Mouse (Mus musculus): ENCODE measurements around the gene Sertad4. TPM values are rescaled to one million over a fixed set of nuclear protein-coding genes. Genes with fewer than 3 reads are reported as not detected.
A peak's percentile ranks its signal among the peaks of the same experiment; 100 is the strongest.

The Sertad4 gene
- total RNA-seq, 1 experiment: 1.6 TPM

DNA sequence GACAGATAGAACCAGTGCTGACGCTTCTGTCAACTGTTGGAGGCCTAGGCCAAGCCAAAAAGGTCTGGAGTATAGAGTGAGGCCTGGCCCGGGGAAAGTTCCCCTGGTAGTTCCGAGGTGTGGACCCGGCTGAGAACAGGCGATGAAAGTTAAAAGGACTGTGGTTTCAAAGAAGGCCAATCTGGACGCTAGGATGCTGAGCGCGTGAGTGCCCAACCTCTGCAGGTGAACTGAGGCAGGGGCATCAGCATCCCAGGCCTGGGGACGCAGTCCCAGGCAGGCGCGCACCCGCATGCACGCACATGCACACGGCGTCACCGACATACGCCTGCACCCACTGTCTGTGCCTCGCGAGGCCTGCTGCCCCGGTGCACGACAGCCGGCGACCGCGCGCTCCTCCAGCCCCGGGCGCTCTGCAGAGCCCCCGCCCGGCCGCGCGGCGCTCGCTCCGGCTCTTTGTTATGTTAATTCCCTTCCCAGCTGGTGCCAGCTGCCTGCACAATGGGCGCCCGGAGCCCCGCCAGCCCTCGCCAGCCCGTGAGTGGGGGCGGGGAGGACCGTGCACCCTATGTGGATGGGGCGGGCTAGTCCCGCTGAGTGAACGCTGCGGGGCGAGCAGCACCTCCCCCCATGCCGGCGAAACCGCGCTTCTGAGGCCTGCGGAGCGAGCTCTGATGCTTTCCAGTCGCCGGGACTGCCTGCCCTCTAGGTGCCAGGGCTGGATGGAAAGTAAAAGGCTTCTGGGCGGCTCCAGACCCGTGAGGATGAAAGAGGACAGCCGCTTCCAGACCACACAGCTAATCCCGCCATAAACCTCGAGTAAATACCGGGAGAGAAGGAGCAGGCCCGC, 21.0 kb downstream of the Sertad4 start:
- Histone ChIP-seq H3K4me3 (ENCODE audit: insufficient read depth in 1 of 2, low read depth in 1 of 2, low read length in 2 of 2, poor library complexity in 1 of 2, severe bottlenecking in 1 of 2) (peak overlapping the region; percentile 25 to 53; a peak in 3 of 4 replicates), H3K9ac (ENCODE audit: insufficient read depth, low read depth, low read length, poor library complexity, severe bottlenecking) (peak overlapping the region; percentile 4; the same call in 1 of the 2 replicates), H3K4me1 (ENCODE audit: control insufficient read depth in 2 of 2, insufficient read depth in 2 of 2, low read length in 2 of 2, poor library complexity in 1 of 2) (peaks cover 9 to 10% of the 10 kb centered on the region in 2 experiments; a peak in 3 of 4 replicates), H3K27ac (ENCODE audit: insufficient read depth, low read depth, low read length, poor library complexity, severe bottlenecking) (no peak overlapping the region), H3K9me3 (ENCODE audit: control insufficient read depth, insufficient read depth, low read depth, low read length) (no peaks in the 10 kb centered on the region), H3K36me3 (ENCODE audit: control insufficient read depth, insufficient read depth, low read length, poor library complexity, severe bottlenecking) (no peaks in the 10 kb centered on the region)
- peak; percentile 45; the same call in 1 of the 2 replicates for TF ChIP-seq CHD2 (IDR thresholded peaks at IDR 0.05; ENCODE audit: low read depth, low read length)
- no peak for TF ChIP-seq HCFC1 (IDR thresholded peaks at IDR 0.05; ENCODE audit: borderline replicate concordance, insufficient read depth, low read length)
- in situ Hi-C loops (cut with MboI; ENCODE audit: low sequenced_read_pairs in 2 of 2, unreplicated experiment in 2 of 2): no loop called here
- DNase-seq (ENCODE audit: low read depth, low spot score): no peak

DNA sequence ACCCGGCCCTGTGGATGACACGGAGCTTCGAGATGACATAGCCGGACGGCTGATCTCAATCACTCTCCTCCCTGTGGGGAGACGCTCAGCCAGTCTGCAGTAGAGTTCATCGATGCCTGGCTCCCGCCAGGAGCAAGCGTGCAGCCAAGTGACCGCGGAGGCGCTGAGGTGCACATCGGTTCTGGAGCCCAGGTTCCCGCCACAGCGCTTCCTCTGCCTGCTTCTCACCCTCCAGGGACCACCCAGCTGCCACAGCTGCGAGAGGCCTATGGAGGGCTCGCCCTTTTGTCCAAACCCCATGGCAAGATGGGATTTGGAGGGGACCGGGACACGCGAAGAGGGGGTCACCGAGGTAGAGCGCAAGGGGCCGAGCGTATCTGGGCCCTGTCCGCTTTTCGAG, 22.0 kb downstream of the Sertad4 start:
- Histone ChIP-seq H3K9me3 (ENCODE audit: control insufficient read depth, insufficient read depth, low read depth, low read length) (no peaks in the 10 kb centered on the region), H3K4me1 (ENCODE audit: control insufficient read depth in 2 of 2, insufficient read depth in 2 of 2, low read length in 2 of 2, poor library complexity in 1 of 2) (peaks cover 10 to 13% of the 10 kb centered on the region in 2 experiments; a peak in 3 of 4 replicates), H3K4me3 (ENCODE audit: insufficient read depth in 1 of 2, low read depth in 1 of 2, low read length in 2 of 2, poor library complexity in 1 of 2, severe bottlenecking in 1 of 2) (peak overlapping the region in 1 of 2 experiments; percentile 20; a peak in 1 of 4 replicates), H3K27ac (ENCODE audit: insufficient read depth, low read depth, low read length, poor library complexity, severe bottlenecking) (no peak overlapping the region), H3K36me3 (ENCODE audit: control insufficient read depth, insufficient read depth, low read length, poor library complexity, severe bottlenecking) (no peaks in the 10 kb centered on the region), H3K9ac (ENCODE audit: insufficient read depth, low read depth, low read length, poor library complexity, severe bottlenecking) (no peak overlapping the region)
- in situ Hi-C loops (cut with MboI; ENCODE audit: low sequenced_read_pairs in 2 of 2, unreplicated experiment in 2 of 2): no loop called here
- DNase-seq (ENCODE audit: low read depth, low spot score): no peak
- no peak for TF ChIP-seq ZNF384 (IDR thresholded peaks at IDR 0.05; ENCODE audit: low read depth, low read length)
- no peak for TF ChIP-seq CHD2 (IDR thresholded peaks at IDR 0.05; ENCODE audit: low read depth, low read length)
- no peak for TF ChIP-seq HCFC1 (IDR thresholded peaks at IDR 0.05; ENCODE audit: borderline replicate concordance, insufficient read depth, low read length)
- TF ChIP-seq MAFK (IDR thresholded peaks at IDR 0.05; ENCODE audit: insufficient read depth, low read depth, low read length): no peak
- no peak for TF ChIP-seq ZC3H11A (IDR thresholded peaks at IDR 0.05; ENCODE audit: borderline replicate concordance, low read depth, low read length)

DNA sequence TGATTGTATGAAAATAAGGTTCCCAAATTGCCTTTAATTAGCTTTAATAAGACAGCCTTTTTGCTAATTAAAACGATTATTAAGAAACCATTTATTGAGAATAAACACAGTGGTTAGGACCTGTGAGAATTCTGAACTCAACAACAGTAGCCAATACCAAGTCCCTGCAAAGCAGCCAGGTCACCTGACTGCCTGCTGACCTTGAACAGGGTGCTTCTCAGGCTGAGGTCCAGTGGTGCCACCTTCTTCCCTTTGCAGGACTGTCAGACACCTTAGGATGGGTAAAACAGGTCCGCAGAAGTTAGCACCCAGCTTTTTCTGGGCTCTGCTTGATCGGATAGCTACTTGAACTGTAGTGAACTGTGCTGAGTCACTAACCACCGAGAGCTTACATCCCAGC, 22.5 kb downstream of the Sertad4 start:
- Histone ChIP-seq H3K4me1 (ENCODE audit: control insufficient read depth in 2 of 2, insufficient read depth in 2 of 2, low read length in 2 of 2, poor library complexity in 1 of 2) (peaks cover 10 to 13% of the 10 kb centered on the region in 2 experiments; a peak in 3 of 4 replicates), H3K36me3 (ENCODE audit: control insufficient read depth, insufficient read depth, low read length, poor library complexity, severe bottlenecking) (no peaks in the 10 kb centered on the region)
- DNase-seq (ENCODE audit: low read depth, low spot score): no peak

DNA sequence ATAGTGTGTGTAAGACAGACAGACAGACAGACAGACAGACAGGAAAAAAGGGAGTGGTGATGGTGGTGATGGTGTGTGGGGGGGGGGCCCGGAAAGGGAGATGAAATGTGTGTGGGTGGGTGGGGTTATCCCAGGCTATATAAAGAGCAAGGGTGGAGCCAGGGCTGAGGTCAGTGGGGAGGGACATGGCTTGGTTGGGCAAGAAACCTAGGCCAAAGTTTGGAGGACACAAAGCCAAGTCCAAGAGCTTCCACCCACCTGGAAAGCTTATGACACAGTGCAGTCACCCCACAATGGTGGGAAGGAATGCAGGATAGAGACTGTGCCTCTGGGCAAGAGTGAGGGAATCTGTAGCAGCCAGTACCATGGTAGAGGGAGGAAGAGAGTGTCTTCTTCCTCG, 23.2 kb downstream of the Sertad4 start:
- H3K36me3 ChIP-seq (ENCODE audit: control insufficient read depth, insufficient read depth, low read length, poor library complexity, severe bottlenecking): no peaks in the 10 kb centered on the region
- H3K4me3 ChIP-seq (ENCODE audit: insufficient read depth in 1 of 2, low read depth in 1 of 2, low read length in 2 of 2, poor library complexity in 1 of 2, severe bottlenecking in 1 of 2): no peak overlapping the region
- no peaks in the 10 kb centered on the region for H3K9me3 ChIP-seq (ENCODE audit: control insufficient read depth, insufficient read depth, low read depth, low read length)
- no peak for DNase-seq (ENCODE audit: low read depth, low spot score)
- no peak overlapping the region for H3K9ac ChIP-seq (ENCODE audit: insufficient read depth, low read depth, low read length, poor library complexity, severe bottlenecking)
- peaks cover 10 to 13% of the 10 kb centered on the region in 2 experiments; a peak in 3 of 4 replicates for H3K4me1 ChIP-seq (ENCODE audit: control insufficient read depth in 2 of 2, insufficient read depth in 2 of 2, low read length in 2 of 2, poor library complexity in 1 of 2)
- TF ChIP-seq HCFC1 (IDR thresholded peaks at IDR 0.05; ENCODE audit: borderline replicate concordance, insufficient read depth, low read length) (no peak), MAFK (IDR thresholded peaks at IDR 0.05; ENCODE audit: insufficient read depth, low read depth, low read length) (no peak), ZNF384 (IDR thresholded peaks at IDR 0.05; ENCODE audit: low read depth, low read length) (no peak), CHD2 (IDR thresholded peaks at IDR 0.05; ENCODE audit: low read depth, low read length) (no peak), ZC3H11A (IDR thresholded peaks at IDR 0.05; ENCODE audit: borderline replicate concordance, low read depth, low read length) (no peak)
- no peak overlapping the region for H3K27ac ChIP-seq (ENCODE audit: insufficient read depth, low read depth, low read length, poor library complexity, severe bottlenecking)
- in situ Hi-C loops (cut with MboI; ENCODE audit: low sequenced_read_pairs in 2 of 2, unreplicated experiment in 2 of 2): no loop called here

More for the DNA sequence above, 22.5 kb downstream of the Sertad4 start:
- no peaks in the 10 kb centered on the region for H3K9me3 ChIP-seq (ENCODE audit: control insufficient read depth, insufficient read depth, low read depth, low read length)
- no peak overlapping the region for H3K4me3 ChIP-seq (ENCODE audit: insufficient read depth in 1 of 2, low read depth in 1 of 2, low read length in 2 of 2, poor library complexity in 1 of 2, severe bottlenecking in 1 of 2)
- no peak overlapping the region for H3K27ac ChIP-seq (ENCODE audit: insufficient read depth, low read depth, low read length, poor library complexity, severe bottlenecking)
- in situ Hi-C loops (cut with MboI; ENCODE audit: low sequenced_read_pairs in 2 of 2, unreplicated experiment in 2 of 2): no loop called here
- H3K9ac ChIP-seq (ENCODE audit: insufficient read depth, low read depth, low read length, poor library complexity, severe bottlenecking): no peak overlapping the region
- TF ChIP-seq CHD2 (IDR thresholded peaks at IDR 0.05; ENCODE audit: low read depth, low read length): no peak
- TF ChIP-seq MAFK (IDR thresholded peaks at IDR 0.05; ENCODE audit: insufficient read depth, low read depth, low read length): no peak
- TF ChIP-seq ZC3H11A (IDR thresholded peaks at IDR 0.05; ENCODE audit: borderline replicate concordance, low read depth, low read length): no peak
- no peak for TF ChIP-seq ZNF384 (IDR thresholded peaks at IDR 0.05; ENCODE audit: low read depth, low read length)
- TF ChIP-seq HCFC1 (IDR thresholded peaks at IDR 0.05; ENCODE audit: borderline replicate concordance, insufficient read depth, low read length): no peak

Measured in ES-E14 (cell line).